Mouse (Mus musculus) hindbrain, embryonic 11.5 days (tissue): ENCODE data around the gene Aldh6a1. TPM values are rescaled to one million over a fixed set of nuclear protein-coding genes. Genes with fewer than 3 reads are reported as not detected.

Experiments used
- ATAC-seq: fragments of 200-750 bp; cut with Nextera tagmentation; 2 replicates; pipeline ENCODE4 v1.8.0; 2017; ENCODE audit warnings: mild to moderate bottlenecking, moderate TSS enrichment, moderate library complexity; ENCODE audit not compliant: low FRiP score
- DNase-seq: peaks from one replicate; pipeline ENCODE4 v3.0.0-alpha.2; 2015; ENCODE audit warnings: low spot score
- H3K27ac ChIP-seq: fragments of 300-500 bp; sonication (generic); 2 replicates; pipeline ENCODE4 v1.5.1; 2014; ENCODE audit warnings: mild to moderate bottlenecking, low read depth, low read length
- H3K27me3 ChIP-seq: fragments of 300-500 bp; sonication (generic); 2 replicates; pipeline ENCODE4 v1.6.1; 2014; ENCODE audit warnings: mild to moderate bottlenecking, low read length, moderate library complexity, mixed read lengths; ENCODE audit not compliant: control insufficient read depth, insufficient read depth
- H3K36me3 ChIP-seq: fragments of 300-500 bp; sonication (generic); 2 replicates; pipeline ENCODE4 v1.6.1; 2014; ENCODE audit warnings: mild to moderate bottlenecking, low read length, moderate library complexity, mixed read lengths; ENCODE audit not compliant: control insufficient read depth, insufficient read depth
- H3K4me1 ChIP-seq: fragments of 300-500 bp; sonication (generic); replicated peaks from 2 replicates; pipeline ENCODE4 v1.6.1; 2014; ENCODE audit warnings: low read length, mixed read lengths; ENCODE audit not compliant: control insufficient read depth, insufficient read depth
- H3K4me2 ChIP-seq: fragments of 300-500 bp; sonication (generic); replicated peaks from 2 replicates; pipeline ENCODE4 v1.6.1; 2014; ENCODE audit warnings: mild to moderate bottlenecking, low read depth, low read length
- H3K4me3 ChIP-seq: fragments of 300-500 bp; sonication (generic); 2 replicates; pipeline ENCODE4 v1.5.1; 2014; ENCODE audit warnings: low read depth, low read length
- H3K9ac ChIP-seq: fragments of 300-500 bp; sonication (generic); 2 replicates; pipeline ENCODE4 v1.6.1; 2014; ENCODE audit warnings: low read depth, low read length
- H3K9me3 ChIP-seq: fragments of 300-500 bp; sonication (generic); 2 replicates; pipeline ENCODE4 v1.6.1; 2016; ENCODE audit warnings: low read length; ENCODE audit not compliant: control insufficient read depth
- WGBS: fragments of 180-500 bp; shearing (Covaris S2); extraction: QIAGEN DNeasy Blood & Tissue Kit; methylation state at CpG from one replicate; pipeline ENCODE4 v1.1.7; 2014; 5-methylcytosine and 5-hydroxymethylcytosine counted together
- polyA plus RNA-seq: library from polyadenylated mRNA; unstranded; fragments of >200 nt; fragmentation: Nextera tagmentation; extraction: Ambion mirVana; gene quantifications from 2 replicates; pipeline ENCODE4 v1.2.1, GENCODE M21; 2014

Aldh6a1 gene
- polyA plus RNA-seq: 25.4 and 25.9 TPM in 2 replicates

DNA sequence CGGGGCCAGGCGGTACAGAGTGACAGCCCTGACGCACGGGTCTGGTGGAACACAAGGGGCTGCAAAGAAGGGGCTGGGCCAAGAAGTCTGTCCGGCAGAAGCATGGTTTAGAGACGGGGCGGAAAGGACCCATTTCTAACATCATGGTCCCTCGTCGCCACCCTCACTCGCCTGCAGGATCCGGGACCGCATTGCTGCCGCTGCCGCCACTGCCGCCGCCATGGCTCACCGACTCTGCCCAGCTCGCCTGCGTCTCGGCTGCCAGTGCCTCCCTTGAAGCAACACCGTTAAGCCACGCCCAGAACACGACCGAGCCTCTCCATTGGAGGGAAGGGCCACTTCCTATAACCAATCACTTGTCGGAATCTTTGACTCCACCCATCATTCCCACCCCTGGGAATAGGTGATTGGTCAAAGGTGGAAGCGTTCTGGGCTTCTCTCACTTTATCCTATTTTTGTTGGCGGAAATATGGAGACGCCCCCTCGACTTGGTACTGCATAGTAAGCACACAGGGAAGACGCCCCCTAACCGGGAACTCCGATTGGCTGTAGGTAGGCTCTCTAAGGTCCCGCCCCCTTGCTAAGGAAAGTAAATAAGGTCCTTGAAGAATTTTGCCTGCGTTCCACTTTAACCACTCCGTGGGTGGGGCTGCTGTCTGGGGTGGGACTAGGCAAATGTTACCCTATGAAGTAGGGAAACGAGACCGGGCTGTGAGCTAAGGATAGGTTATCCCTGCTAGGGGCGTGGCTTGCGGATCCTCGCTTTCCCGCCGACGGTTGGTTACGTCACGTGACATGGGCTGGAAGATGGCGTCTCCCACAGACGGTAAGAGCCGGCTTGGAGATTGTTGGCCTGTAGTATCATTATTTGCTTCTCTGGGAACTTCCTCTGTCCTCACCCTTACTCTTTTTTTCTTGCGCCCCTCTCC, at the start of gene Aldh6a1, which contains the start of gene Lin52:
TSS of gene Aldh6a1 (minus strand) at position 287 of the 929 bp plus-strand sequence.
TSS of gene Lin52 (plus strand) at position 705 of the 929 bp plus-strand sequence.
- H3K9ac ChIP-seq: peak within 1 kb of the TSS; percentile 35
- DNase-seq (peak; percentile 98), ATAC-seq (peak; percentile 99)
- H3K9me3 ChIP-seq: no peaks in the 10 kb centered on the region
- 1% methylated on average over 49 of the region's 49 CpGs for WGBS
- peak within 1 kb of the TSS; percentile 75 for H3K4me2 ChIP-seq
- H3K36me3 ChIP-seq: no peaks in the 10 kb centered on the region
- H3K27ac ChIP-seq: peak within 1 kb of the TSS; percentile 33; the same call in 1 of the 2 replicates
- peak within 1 kb of the TSS; percentile 47 for H3K4me3 ChIP-seq
- H3K27me3 ChIP-seq: no peaks in the 10 kb centered on the region
- no peaks in the 10 kb centered on the region; the same call in 1 of the 2 replicates for H3K4me1 ChIP-seq

DNA sequence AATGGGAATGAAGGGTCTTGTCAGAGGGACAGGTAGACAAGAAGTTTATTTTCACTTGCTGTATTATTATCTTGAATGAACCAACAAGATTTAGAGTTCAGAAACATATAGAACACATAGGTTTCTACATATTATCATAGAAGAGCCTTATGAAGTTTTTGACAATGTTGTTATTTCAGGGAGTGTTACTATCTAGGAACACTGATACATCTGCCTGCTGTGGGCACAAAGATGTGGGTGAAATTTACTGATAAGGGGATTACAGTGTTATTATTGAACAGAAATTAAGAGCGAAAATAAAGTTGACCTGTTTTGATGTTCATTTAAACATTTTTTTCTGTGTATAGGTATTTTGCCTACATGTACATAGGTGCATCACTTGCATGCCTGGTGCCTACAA, 46.0 kb upstream of the Aldh6a1 start:
- H3K9ac ChIP-seq: no peak overlapping the region
- no peaks in the 10 kb centered on the region; the same call in 1 of the 2 replicates for H3K27me3 ChIP-seq
- no peaks in the 10 kb centered on the region for H3K36me3 ChIP-seq
- WGBS: 95% methylated on average over 1 of the region's 1 CpGs
- H3K4me1 ChIP-seq: no peaks in the 10 kb centered on the region
- DNase-seq (no peak), ATAC-seq (no peak)
- no peak overlapping the region for H3K27ac ChIP-seq
- H3K4me3 ChIP-seq: no peak overlapping the region
- H3K4me2 ChIP-seq: no peak overlapping the region
- no peaks in the 10 kb centered on the region for H3K9me3 ChIP-seq

DNA sequence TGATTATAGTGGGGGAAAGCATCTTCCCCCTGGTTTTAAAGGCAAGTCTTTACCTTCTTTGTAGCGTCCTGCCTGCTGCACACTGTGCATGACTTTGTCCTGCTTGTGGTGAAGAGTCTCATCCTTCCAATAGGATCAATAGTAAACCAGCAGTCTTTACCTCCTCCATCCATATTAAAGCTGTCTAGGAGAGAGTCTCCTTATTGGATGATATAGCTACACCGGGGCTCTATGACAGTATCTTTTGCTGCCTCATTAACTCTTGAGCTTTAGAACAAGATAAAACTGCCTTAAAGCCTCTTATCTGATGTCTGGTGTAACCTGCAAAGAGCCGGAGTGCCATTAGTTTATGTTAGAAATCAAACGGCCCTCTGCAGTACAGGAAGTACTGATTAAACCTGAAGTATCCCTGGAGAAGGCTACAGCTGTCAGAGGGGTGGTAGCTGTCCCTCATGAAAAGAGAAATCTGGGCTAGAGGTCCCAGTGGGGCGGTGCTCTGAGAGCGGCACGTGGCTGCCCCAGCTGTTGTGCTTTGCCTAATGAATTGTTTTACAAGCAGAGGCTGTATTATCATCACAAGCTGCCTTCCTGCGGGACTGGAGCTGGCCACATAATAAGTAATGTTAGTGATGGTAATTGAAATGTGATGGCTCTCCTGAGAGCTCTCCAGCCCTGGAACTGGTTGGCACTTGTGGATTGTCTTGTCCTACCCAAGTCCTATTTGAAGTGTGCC, 36.7 kb upstream of the Aldh6a1 start:
- Histone ChIP-seq H3K27me3 (peaks cover 12% of the 10 kb centered on the region), H3K27ac (0 out of 2 replicates have a peak overlapping the region, but pooled peaks have one; percentile 1), H3K9me3 (no peaks in the 10 kb centered on the region), H3K36me3 (no peaks in the 10 kb centered on the region), H3K4me3 (no peak overlapping the region), H3K4me2 (no peak overlapping the region), H3K9ac (no peak overlapping the region), H3K4me1 (peaks cover 4% of the 10 kb centered on the region; the same call in 1 of the 2 replicates)
- WGBS: 37% methylated on average over 8 of the region's 8 CpGs
- peak; percentile 80 for DNase-seq
- peak; percentile 93 for ATAC-seq

DNA sequence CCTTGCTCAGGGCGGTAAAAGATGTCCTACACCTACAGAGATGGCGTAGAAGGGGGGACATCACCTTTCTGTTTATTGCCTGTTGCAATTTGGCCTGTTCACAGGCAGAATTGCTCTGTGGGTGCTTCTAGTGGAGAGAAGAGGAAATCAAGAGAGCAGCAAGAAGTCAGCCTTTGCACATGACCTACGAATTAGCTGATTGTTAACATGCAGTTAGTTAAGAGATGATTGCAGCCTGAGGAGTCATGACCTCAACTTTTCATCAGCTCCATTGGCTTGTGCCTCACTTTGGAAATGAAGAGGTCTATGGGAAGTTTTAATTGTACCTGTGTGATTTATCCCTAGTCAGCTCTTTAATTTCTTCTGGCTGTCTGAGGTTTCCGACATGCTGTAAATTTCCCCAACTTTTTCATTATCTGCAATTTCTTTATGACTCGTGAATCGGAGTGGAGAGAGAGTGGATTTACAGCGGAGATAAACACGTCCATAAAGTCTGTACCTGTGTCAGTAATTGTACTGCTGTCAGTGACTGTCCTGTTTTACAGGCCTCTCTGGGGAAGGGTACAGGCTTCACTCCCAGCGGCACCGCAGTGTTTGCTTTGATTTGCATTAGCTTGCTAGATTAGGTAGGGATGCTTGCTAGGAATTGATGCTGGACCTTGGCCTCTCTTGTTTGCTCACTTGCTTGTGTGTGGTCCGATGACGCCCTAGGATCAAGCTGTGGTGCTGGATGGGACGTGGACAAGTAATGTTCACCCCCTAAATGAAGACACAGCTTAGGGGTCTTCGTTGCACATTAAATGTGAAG, 32.2 kb upstream of the Aldh6a1 start:
- no peak overlapping the region for H3K9ac ChIP-seq
- DNase-seq (no peak), ATAC-seq (no peak)
- peaks cover 9% of the 10 kb centered on the region; the same call in 1 of the 2 replicates for H3K27me3 ChIP-seq
- WGBS: 93% methylated on average over 14 of the region's 14 CpGs
- H3K36me3 ChIP-seq: no peaks in the 10 kb centered on the region
- no peaks in the 10 kb centered on the region for H3K9me3 ChIP-seq
- peaks cover 4% of the 10 kb centered on the region; the same call in 1 of the 2 replicates for H3K4me1 ChIP-seq
- H3K4me3 ChIP-seq: no peak overlapping the region
- H3K27ac ChIP-seq: no peak overlapping the region
- H3K4me2 ChIP-seq: no peak overlapping the region

DNA sequence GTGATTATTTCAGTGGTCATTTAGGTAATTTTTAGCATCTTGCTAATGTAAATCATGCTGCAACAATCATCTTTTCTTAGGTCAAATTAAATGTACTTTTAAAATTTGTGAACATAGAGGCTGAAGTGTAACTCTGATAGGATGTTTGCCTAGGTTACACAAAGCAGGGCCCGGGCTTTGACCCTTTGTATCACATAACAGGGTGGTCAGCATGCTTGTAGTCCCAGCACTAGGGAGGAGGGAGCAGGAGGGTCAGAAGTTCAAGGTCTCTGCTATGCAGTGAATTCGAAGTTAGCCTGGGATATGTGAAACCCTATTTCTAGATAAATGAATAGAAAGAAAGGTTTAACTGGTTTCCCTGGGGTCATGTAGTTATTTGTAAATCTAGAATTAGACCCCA, 30.4 kb upstream of the Aldh6a1 start:
- H3K4me1 ChIP-seq: no peaks in the 10 kb centered on the region
- no peaks in the 10 kb centered on the region for H3K36me3 ChIP-seq
- no peak overlapping the region for H3K27ac ChIP-seq
- 66% methylated on average over 2 of the region's 2 CpGs for WGBS
- ATAC-seq (no peak), DNase-seq (no peak)
- no peak overlapping the region for H3K4me2 ChIP-seq
- peaks cover 9% of the 10 kb centered on the region; the same call in 1 of the 2 replicates for H3K27me3 ChIP-seq
- H3K9ac ChIP-seq: no peak overlapping the region
- H3K4me3 ChIP-seq: no peak overlapping the region
- no peaks in the 10 kb centered on the region for H3K9me3 ChIP-seq

DNA sequence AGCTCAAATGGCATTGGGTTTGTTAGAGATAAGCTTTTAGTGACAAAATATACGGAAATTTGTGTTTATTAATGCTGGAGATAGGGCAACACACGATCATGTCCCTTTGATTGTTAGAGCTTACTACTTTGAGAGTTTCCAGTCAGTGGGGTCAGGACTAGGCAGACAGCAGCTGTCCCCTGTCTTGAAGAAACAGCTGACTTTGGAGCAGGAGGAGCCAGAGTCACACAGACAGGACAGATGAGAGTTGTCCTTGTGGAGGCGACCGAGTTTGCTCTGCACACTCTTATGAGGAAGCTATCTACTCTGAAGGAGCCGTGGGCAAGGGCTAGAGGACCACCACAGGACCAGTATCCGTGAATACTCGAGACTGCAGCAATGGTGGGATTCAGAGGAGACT, 28.1 kb upstream of the Aldh6a1 start:
- 92% methylated on average over 7 of the region's 7 CpGs for WGBS
- H3K4me3 ChIP-seq: no peak overlapping the region
- peaks cover 2% of the 10 kb centered on the region; the same call in 1 of the 2 replicates for H3K27me3 ChIP-seq
- H3K9ac ChIP-seq: no peak overlapping the region
- no peak overlapping the region for H3K27ac ChIP-seq
- no peaks in the 10 kb centered on the region for H3K4me1 ChIP-seq
- H3K9me3 ChIP-seq: no peaks in the 10 kb centered on the region
- ATAC-seq: no peak
- no peak overlapping the region for H3K4me2 ChIP-seq
- DNase-seq: no peak
- H3K36me3 ChIP-seq: no peaks in the 10 kb centered on the region

DNA sequence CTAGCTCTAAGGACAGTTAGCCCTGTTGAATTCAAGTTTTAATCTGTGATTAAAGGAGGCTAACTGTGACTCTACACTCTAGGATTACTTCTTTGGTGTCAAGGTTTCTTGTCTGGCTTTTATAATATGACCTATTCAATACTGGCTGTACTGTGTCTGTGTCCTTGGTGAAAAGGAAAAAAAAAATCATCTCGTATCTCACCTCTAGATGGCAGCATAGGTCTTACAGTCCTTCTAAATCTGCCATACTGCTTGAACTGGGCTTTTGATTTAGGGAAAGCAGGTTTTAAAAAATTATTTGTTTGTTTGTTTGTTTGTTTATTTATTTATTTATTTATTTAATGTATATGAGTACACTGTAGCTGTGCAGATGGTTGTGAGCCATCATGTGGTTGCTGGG, 17.9 kb upstream of the Aldh6a1 start:
- ATAC-seq: no peak
- Histone ChIP-seq H3K9ac (no peak overlapping the region), H3K4me1 (no peaks in the 10 kb centered on the region), H3K4me3 (no peak overlapping the region), H3K27ac (no peak overlapping the region), H3K4me2 (no peak overlapping the region), H3K9me3 (no peaks in the 10 kb centered on the region), H3K27me3 (no peaks in the 10 kb centered on the region), H3K36me3 (no peaks in the 10 kb centered on the region)
- DNase-seq: peak; percentile 65
- 0% methylated on average over 1 of the region's 1 CpGs for WGBS

DNA sequence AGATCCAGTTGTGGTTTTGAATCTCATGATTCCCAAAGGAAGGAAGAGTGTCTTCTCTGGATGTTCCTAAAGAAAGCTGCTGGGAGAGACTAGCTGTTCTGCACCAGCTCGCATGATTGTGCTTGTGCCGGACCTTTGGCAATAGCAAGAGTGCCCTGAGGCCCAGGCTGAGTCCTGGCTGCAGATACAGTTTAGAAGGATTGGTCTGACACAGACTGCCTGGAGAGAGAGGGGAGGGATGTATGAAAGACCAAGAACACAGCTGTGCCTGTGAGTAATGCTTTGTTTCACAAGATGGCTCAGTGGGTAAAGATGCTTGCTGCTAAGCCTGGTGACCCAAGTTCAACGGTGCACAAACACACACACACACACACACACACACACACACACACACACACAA, 12.1 kb upstream of the Aldh6a1 start:
- Histone ChIP-seq H3K4me3 (no peak overlapping the region), H3K9ac (no peak overlapping the region), H3K27me3 (no peaks in the 10 kb centered on the region), H3K4me1 (no peaks in the 10 kb centered on the region), H3K36me3 (0 out of 2 replicates have a peak, but pooled peaks cover 3% of the 10 kb centered on the region), H3K4me2 (no peak overlapping the region), H3K9me3 (no peaks in the 10 kb centered on the region), H3K27ac (no peak overlapping the region)
- WGBS: 82% methylated on average over 3 of the region's 3 CpGs
- no peak for DNase-seq
- ATAC-seq: no peak
